Mouse (Mus musculus) heart, embryonic 11.5 days (tissue): ENCODE data around the gene Lrrfip2. TPM values are rescaled to one million over a fixed set of nuclear protein-coding genes. Genes with fewer than 3 reads are reported as not detected.

Source experiments
- ATAC-seq: fragments of 200-750 bp; cut with Nextera tagmentation; replicated peaks from 2 replicates; pipeline ENCODE4 v1.8.0; 2017; ENCODE audit warnings: moderate library complexity; ENCODE audit not compliant: insufficient number of reproducible peaks, low FRiP score, low TSS enrichment
- H3K27ac ChIP-seq: fragments of 300-500 bp; sonication (generic); 2 replicates; pipeline ENCODE4 v1.5.1; 2014; ENCODE audit warnings: mild to moderate bottlenecking, low read depth, low read length
- H3K27me3 ChIP-seq: fragments of 300-500 bp; sonication (generic); 2 replicates; pipeline ENCODE4 v1.6.1; 2014; ENCODE audit warnings: mild to moderate bottlenecking, low read length, mixed read lengths; ENCODE audit not compliant: control insufficient read depth, insufficient read depth
- H3K36me3 ChIP-seq: fragments of 300-500 bp; sonication (generic); 2 replicates; pipeline ENCODE4 v1.6.1; 2014; ENCODE audit warnings: mild to moderate bottlenecking, low read length, moderate library complexity, mixed read lengths; ENCODE audit not compliant: control insufficient read depth, insufficient read depth
- H3K4me1 ChIP-seq: fragments of 300-500 bp; sonication (generic); 2 replicates; pipeline ENCODE4 v1.6.1; 2014; ENCODE audit warnings: low read length; ENCODE audit not compliant: control insufficient read depth, insufficient read depth
- H3K4me2 ChIP-seq: fragments of 300-500 bp; sonication (generic); 2 replicates; pipeline ENCODE4 v1.6.1; 2014; ENCODE audit warnings: mild to moderate bottlenecking, moderate library complexity
- H3K4me3 ChIP-seq: fragments of 300-500 bp; sonication (generic); 2 replicates; pipeline ENCODE4 v1.5.1; 2014; ENCODE audit warnings: low read depth, low read length
- H3K9ac ChIP-seq: fragments of 300-500 bp; sonication (generic); 2 replicates; pipeline ENCODE4 v1.6.1; 2014; ENCODE audit warnings: mild to moderate bottlenecking, low read depth, low read length, moderate library complexity
- H3K9me3 ChIP-seq: fragments of 300-500 bp; sonication (generic); replicated peaks from 2 replicates; pipeline ENCODE4 v1.6.1; 2016; ENCODE audit warnings: low read length; ENCODE audit not compliant: control insufficient read depth
- WGBS: fragments of 180-500 bp; shearing (Covaris S2); extraction: QIAGEN DNeasy Blood & Tissue Kit; methylation state at CpG from one replicate; pipeline ENCODE4 v1.1.7; 2014; ENCODE audit not compliant: insufficient replicate concordance; 5-methylcytosine and 5-hydroxymethylcytosine counted together
- polyA plus RNA-seq: library from polyadenylated mRNA; unstranded; fragments of >200 nt; fragmentation: Nextera tagmentation; extraction: Ambion mirVana; gene quantifications from 2 replicates; pipeline ENCODE4 v1.2.1, GENCODE M21; 2014

The Lrrfip2 gene
- polyA plus RNA-seq, 1 experiment from 2014 or later, result 51.9 TPM

- Histone ChIP-seq H3K9ac (no peak overlapping the region), H3K27ac (peak overlapping the region; percentile 73; the same call in 1 of the 2 replicates), H3K4me2 (no peak overlapping the region), H3K27me3 (no peaks in the 10 kb centered on the region), H3K9me3 (no peaks in the 10 kb centered on the region), H3K4me1 (peaks cover 44% of the 10 kb centered on the region), H3K4me3 (no peak overlapping the region), H3K36me3 (no peaks in the 10 kb centered on the region; the same call in 1 of the 2 replicates)
- WGBS, result 60% methylated on average over 2 of the region's 2 CpGs
- ATAC-seq, result no peak
Observed at GRCm38 (mm10) chr9:111123336-111123735, 5.9 kb downstream of the Lrrfip2 start.

- Histone ChIP-seq H3K4me3 (no peak overlapping the region), H3K4me2 (no peak overlapping the region), H3K27me3 (no peaks in the 10 kb centered on the region), H3K27ac (no peak overlapping the region), H3K4me1 (peaks cover 42% of the 10 kb centered on the region), H3K9me3 (no peaks in the 10 kb centered on the region), H3K36me3 (no peaks in the 10 kb centered on the region; the same call in 1 of the 2 replicates), H3K9ac (no peak overlapping the region)
- ATAC-seq, result no peak
- WGBS, result 84% methylated on average over 4 of the region's 4 CpGs
Observed at GRCm38 (mm10) chr9:111124440-111124839, 7.0 kb downstream of the Lrrfip2 start.

- Histone ChIP-seq H3K9me3 (no peaks in the 10 kb centered on the region), H3K27me3 (no peaks in the 10 kb centered on the region), H3K4me3 (no peak overlapping the region), H3K4me2 (no peak overlapping the region), H3K9ac (no peak overlapping the region), H3K27ac (no peak overlapping the region), H3K36me3 (no peaks in the 10 kb centered on the region), H3K4me1 (peaks cover 36% of the 10 kb centered on the region)
- ATAC-seq, result no peak
- 66% methylated on average over 4 of the region's 4 CpGs for WGBS
Observed at GRCm38 (mm10) chr9:111126735-111127134, 9.3 kb downstream of the Lrrfip2 start.

GRCm38 (mm10) chr9:111127749-111128148 lies 10.4 kb downstream of the Lrrfip2 start:
- ATAC-seq, result no peak
- H3K27me3 ChIP-seq, result no peaks in the 10 kb centered on the region
- H3K4me2 ChIP-seq, result no peak overlapping the region
- H3K36me3 ChIP-seq, result no peaks in the 10 kb centered on the region
- H3K27ac ChIP-seq, result 0 out of 2 replicates have a peak overlapping the region, but pooled peaks have one; percentile 25
- WGBS, result 52% methylated on average over 4 of the region's 4 CpGs
- H3K4me3 ChIP-seq, result no peak overlapping the region
- no peaks in the 10 kb centered on the region for H3K9me3 ChIP-seq
- no peak overlapping the region for H3K9ac ChIP-seq
- peaks cover 27% of the 10 kb centered on the region for H3K4me1 ChIP-seq

- Histone ChIP-seq H3K27me3 (no peaks in the 10 kb centered on the region), H3K9ac (no peak overlapping the region), H3K9me3 (no peaks in the 10 kb centered on the region), H3K4me2 (no peak overlapping the region), H3K4me3 (no peak overlapping the region), H3K27ac (no peak overlapping the region), H3K4me1 (peaks cover 13% of the 10 kb centered on the region), H3K36me3 (no peaks in the 10 kb centered on the region)
- 31% methylated on average over 2 of the region's 2 CpGs for WGBS
- no peak for ATAC-seq
Observed at GRCm38 (mm10) chr9:111130126-111130525, 12.7 kb downstream of the Lrrfip2 start.

- no peak overlapping the region for H3K4me2 ChIP-seq
- no peaks in the 10 kb centered on the region for H3K36me3 ChIP-seq
- H3K27me3 ChIP-seq, result no peaks in the 10 kb centered on the region
- ATAC-seq, result no peak
- no peak overlapping the region for H3K4me3 ChIP-seq
- no peaks in the 10 kb centered on the region for H3K9me3 ChIP-seq
- no peaks in the 10 kb centered on the region for H3K4me1 ChIP-seq
- 91% methylated on average over 9 of the region's 9 CpGs for WGBS
- no peak overlapping the region for H3K27ac ChIP-seq
- H3K9ac ChIP-seq, result no peak overlapping the region
Observed at GRCm38 (mm10) chr9:111138161-111138560, 20.8 kb downstream of the Lrrfip2 start.

GRCm38 (mm10) chr9:111142721-111143120 lies 25.3 kb downstream of the Lrrfip2 start:
- H3K9me3 ChIP-seq, result no peaks in the 10 kb centered on the region
- H3K4me1 ChIP-seq, result peaks cover 4% of the 10 kb centered on the region
- H3K27ac ChIP-seq, result no peak overlapping the region
- H3K4me2 ChIP-seq, result no peak overlapping the region
- WGBS, result 89% methylated on average over 6 of the region's 6 CpGs
- H3K4me3 ChIP-seq, result no peak overlapping the region
- no peak overlapping the region for H3K9ac ChIP-seq
- no peak for ATAC-seq
- no peaks in the 10 kb centered on the region; the same call in 1 of the 2 replicates for H3K36me3 ChIP-seq
- H3K27me3 ChIP-seq, result no peaks in the 10 kb centered on the region

- Histone ChIP-seq H3K27ac (no peak overlapping the region), H3K4me3 (no peak overlapping the region), H3K9me3 (no peaks in the 10 kb centered on the region), H3K27me3 (no peaks in the 10 kb centered on the region), H3K4me1 (peaks cover 6% of the 10 kb centered on the region), H3K36me3 (no peaks in the 10 kb centered on the region; the same call in 1 of the 2 replicates), H3K9ac (no peak overlapping the region), H3K4me2 (no peak overlapping the region)
- 100% methylated on average over 1 of the region's 1 CpGs for WGBS
- ATAC-seq, result no peak
Observed at GRCm38 (mm10) chr9:111143387-111143786, 26.0 kb downstream of the Lrrfip2 start.

GRCm38 (mm10) chr9:111144711-111145110 lies 27.3 kb downstream of the Lrrfip2 start:
- no peak overlapping the region for H3K27ac ChIP-seq
- no peaks in the 10 kb centered on the region for H3K9me3 ChIP-seq
- no peak overlapping the region for H3K4me3 ChIP-seq
- H3K36me3 ChIP-seq, result no peaks in the 10 kb centered on the region; the same call in 1 of the 2 replicates
- no peak overlapping the region for H3K4me2 ChIP-seq
- no peak overlapping the region for H3K9ac ChIP-seq
- no peak for ATAC-seq
- 94% methylated on average over 1 of the region's 1 CpGs for WGBS
- H3K4me1 ChIP-seq, result peaks cover 18% of the 10 kb centered on the region
- no peaks in the 10 kb centered on the region for H3K27me3 ChIP-seq
